Mouse (Mus musculus) ES-E14 (cell line): Measurements from ENCODE around the gene Slfn14. TPM values are rescaled to one million over a fixed set of nuclear protein-coding genes. Genes with fewer than 3 reads are reported as not detected.

Experiments
- DNase-seq: peaks from one replicate; pipeline ENCODE4 v3.0.0-alpha.2; 2013; ENCODE audit warnings: low read depth, low spot score
- H3K27ac ChIP-seq: 2 replicates; pipeline ENCODE4 v1.5.1; 2012; ENCODE audit warnings: low read depth, mild to moderate bottlenecking, low read length, moderate library complexity, mixed read lengths; ENCODE audit not compliant: poor library complexity, insufficient read depth, severe bottlenecking
- H3K36me3 ChIP-seq: 2 replicates; pipeline ENCODE4 v1.6.1; 2012; ENCODE audit warnings: mild to moderate bottlenecking, low read length, moderate library complexity, mixed read lengths; ENCODE audit not compliant: control insufficient read depth, poor library complexity, insufficient read depth, severe bottlenecking
- H3K4me1 ChIP-seq, 2 experiments: fragments of 150-350 bp in 1 of 2; sonication (generic) in 1 of 2; 2 replicates each; pipeline ENCODE4 v1.6.1; 2012; ENCODE audit warnings: low read length in 2 of 2, mild to moderate bottlenecking in 1 of 2, mixed read lengths in 1 of 2; ENCODE audit not compliant: control insufficient read depth in 2 of 2, insufficient read depth in 2 of 2, poor library complexity in 1 of 2
- H3K4me3 ChIP-seq, 2 experiments: fragments of 150-350 bp in 1 of 2; sonication (generic) in 1 of 2; 2 replicates each; pipeline ENCODE4 v1.5.1; 2012; ENCODE audit warnings: low read length in 2 of 2, low read depth in 1 of 2, mild to moderate bottlenecking in 1 of 2, mixed read lengths in 1 of 2; ENCODE audit not compliant: insufficient read depth in 1 of 2, poor library complexity in 1 of 2, severe bottlenecking in 1 of 2
- H3K9ac ChIP-seq: 2 replicates; pipeline ENCODE4 v1.6.1; 2012; ENCODE audit warnings: low read depth, mild to moderate bottlenecking, low read length, mixed read lengths; ENCODE audit not compliant: poor library complexity, insufficient read depth, severe bottlenecking
- H3K9me3 ChIP-seq: fragments of 150-350 bp; sonication (generic); 2 replicates; pipeline ENCODE4 v1.6.1; 2012; ENCODE audit warnings: low read depth, mild to moderate bottlenecking, low read length; ENCODE audit not compliant: control insufficient read depth, insufficient read depth
- CHD2 ChIP-seq: IDR thresholded peaks from 2 replicates; pipeline ENCODE4 v1.6.1; 2014; ENCODE audit warnings: mild to moderate bottlenecking, low read depth, low read length, inconsistent platforms
- HCFC1 ChIP-seq: IDR thresholded peaks from 2 replicates; pipeline ENCODE4 v1.6.1; 2012; ENCODE audit warnings: low read length, inconsistent platforms, borderline replicate concordance; ENCODE audit not compliant: insufficient read depth
- MAFK ChIP-seq: IDR thresholded peaks from 2 replicates; pipeline ENCODE4 v1.6.1; 2014; ENCODE audit warnings: mild to moderate bottlenecking, low read depth, low read length, inconsistent platforms; ENCODE audit not compliant: insufficient read depth
- ZC3H11A ChIP-seq: IDR thresholded peaks from 2 replicates; pipeline ENCODE4 v1.6.1; 2012; ENCODE audit warnings: low read depth, mild to moderate bottlenecking, inconsistent platforms, low read length, borderline replicate concordance
- ZNF384 ChIP-seq: IDR thresholded peaks from 2 replicates; pipeline ENCODE4 v1.6.1; 2012; ENCODE audit warnings: low read depth, low read length, inconsistent platforms
- in situ Hi-C, 2 experiments: fragments of 600-800 bp; cut with MboI; formaldehyde crosslinking; loops; one replicate each; pipeline ENCODE4 v1.15.1; 2025; ENCODE audit warnings: low sequenced_read_pairs in 2 of 2, inconsistent platforms in 1 of 2; ENCODE audit not compliant: unreplicated experiment in 2 of 2
- total RNA-seq: library from RNA; depleted of rRNA; stranded (reverse); fragments of 300-350 nt; gene quantifications from 2 replicates; pipeline ENCODE4 v1.2.3, GENCODE M21; 2012

The Slfn14 gene
- total RNA-seq, 1 experiment = not detected

DNA sequence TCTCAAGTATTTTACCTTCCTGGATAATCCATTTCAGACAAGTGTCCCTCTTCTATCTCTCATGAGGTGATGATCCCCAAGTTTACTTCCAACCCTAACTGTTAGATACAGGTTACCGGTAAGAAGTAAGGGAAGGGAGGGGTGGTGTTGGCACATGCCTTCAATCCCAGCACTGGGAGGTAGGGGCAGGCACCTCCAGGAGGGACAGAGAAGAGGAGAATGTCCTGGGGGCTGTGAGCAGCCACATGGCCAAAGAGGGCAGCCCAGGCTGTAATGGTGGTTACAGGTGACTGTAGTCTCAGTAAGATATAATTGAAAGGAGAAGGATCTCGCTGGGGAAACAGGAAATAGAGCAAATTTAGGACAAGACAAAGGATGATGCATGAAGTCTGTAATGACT lies 4.4 kb downstream of the Slfn14 start:
- no peak overlapping the region for H3K9ac ChIP-seq
- no peaks in the 10 kb centered on the region for H3K36me3 ChIP-seq
- H3K4me3 ChIP-seq = no peak overlapping the region
- no peak for DNase-seq
- no peaks in the 10 kb centered on the region for H3K4me1 ChIP-seq
- H3K27ac ChIP-seq = no peak overlapping the region
- no peaks in the 10 kb centered on the region for H3K9me3 ChIP-seq
- no peak for TF ChIP-seq ZC3H11A
- TF ChIP-seq CHD2 = no peak
- in situ Hi-C loops = no loop called here

DNA sequence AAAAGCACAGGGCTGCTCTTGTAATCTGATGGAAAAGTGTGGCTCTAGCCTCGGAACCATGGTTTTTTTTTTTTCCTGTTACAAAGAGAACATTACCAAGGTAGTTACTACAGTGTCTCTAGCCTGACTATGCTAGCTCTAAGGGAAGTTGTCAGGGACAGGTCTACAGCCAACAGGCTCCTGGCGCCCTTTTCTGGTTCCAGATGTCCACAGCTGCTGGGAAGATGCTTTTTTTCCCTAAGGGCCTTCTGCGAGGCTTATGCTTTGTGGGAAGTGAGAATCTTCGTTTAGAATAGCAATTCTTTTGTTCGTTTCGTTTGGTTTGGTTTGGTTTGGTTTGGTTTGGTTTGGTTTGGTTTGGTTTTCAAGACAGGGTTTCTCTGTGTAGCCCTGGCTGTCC lies 6.8 kb downstream of the Slfn14 start:
- in situ Hi-C loops = no loop called here
- Histone ChIP-seq H3K9me3 (no peaks in the 10 kb centered on the region), H3K4me3 (no peak overlapping the region), H3K4me1 (no peaks in the 10 kb centered on the region), H3K9ac (no peak overlapping the region), H3K36me3 (no peaks in the 10 kb centered on the region), H3K27ac (no peak overlapping the region)
- TF ChIP-seq ZC3H11A (no peak), HCFC1 (no peak), MAFK (no peak), CHD2 (no peak), ZNF384 (no peak)
- DNase-seq = no peak

DNA sequence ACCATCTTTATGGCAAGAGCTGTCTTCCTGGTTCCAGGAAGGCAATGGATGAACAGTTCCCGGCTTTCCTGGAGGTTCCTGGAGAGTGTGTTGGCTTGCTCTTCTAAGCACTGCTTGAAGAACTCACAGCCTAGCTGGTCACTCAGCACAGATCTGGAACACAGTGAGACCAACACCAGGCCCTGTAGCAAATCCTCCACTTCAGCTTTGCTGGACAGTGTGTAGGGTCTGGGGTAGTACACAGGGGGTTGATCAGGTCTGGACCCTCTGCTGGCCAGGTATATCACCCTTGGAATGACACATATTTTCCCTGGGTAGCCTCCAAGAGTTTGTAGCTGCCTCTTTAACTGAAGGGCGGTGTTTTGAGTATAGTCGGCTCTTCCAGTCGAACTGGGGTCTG lies 7.5 kb downstream of the Slfn14 start:
- no peak for TF ChIP-seq MAFK
- no peak for TF ChIP-seq HCFC1
- no peak for TF ChIP-seq ZC3H11A
- no peak for TF ChIP-seq ZNF384
- no peaks in the 10 kb centered on the region for H3K9me3 ChIP-seq
- H3K36me3 ChIP-seq = no peaks in the 10 kb centered on the region
- no peak overlapping the region for H3K27ac ChIP-seq
- no peak for DNase-seq
- in situ Hi-C loops = no loop called here
- H3K4me3 ChIP-seq = no peak overlapping the region
- no peaks in the 10 kb centered on the region for H3K4me1 ChIP-seq
- no peak overlapping the region for H3K9ac ChIP-seq

DNA sequence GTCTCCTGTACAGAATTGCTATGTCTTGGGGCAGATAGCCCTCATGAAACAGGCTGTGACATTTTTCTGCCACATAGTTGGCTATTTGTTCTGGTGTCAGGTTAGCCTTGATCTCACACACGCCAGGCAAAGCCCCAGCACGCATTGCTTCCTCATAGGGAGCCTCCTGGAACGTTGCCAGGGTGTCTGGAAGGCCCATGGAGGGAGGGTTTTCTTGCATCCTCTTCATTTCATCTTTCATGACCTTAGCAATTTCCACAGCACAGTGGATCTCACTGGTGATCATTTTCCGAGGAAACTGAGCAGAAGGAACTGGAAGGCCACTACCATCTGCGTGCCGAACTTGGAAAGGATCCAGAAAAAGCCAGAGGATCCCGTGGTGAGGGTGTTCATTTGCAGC lies 10.3 kb downstream of the Slfn14 start:
- no peaks in the 10 kb centered on the region for H3K9me3 ChIP-seq
- H3K36me3 ChIP-seq = no peaks in the 10 kb centered on the region
- TF ChIP-seq CHD2 (no peak), ZNF384 (no peak), HCFC1 (no peak), MAFK (no peak), ZC3H11A (no peak)
- no peaks in the 10 kb centered on the region for H3K4me1 ChIP-seq
- in situ Hi-C loops = no loop called here
- H3K27ac ChIP-seq = no peak overlapping the region
- H3K4me3 ChIP-seq = no peak overlapping the region
- no peak overlapping the region for H3K9ac ChIP-seq
- DNase-seq = no peak

DNA sequence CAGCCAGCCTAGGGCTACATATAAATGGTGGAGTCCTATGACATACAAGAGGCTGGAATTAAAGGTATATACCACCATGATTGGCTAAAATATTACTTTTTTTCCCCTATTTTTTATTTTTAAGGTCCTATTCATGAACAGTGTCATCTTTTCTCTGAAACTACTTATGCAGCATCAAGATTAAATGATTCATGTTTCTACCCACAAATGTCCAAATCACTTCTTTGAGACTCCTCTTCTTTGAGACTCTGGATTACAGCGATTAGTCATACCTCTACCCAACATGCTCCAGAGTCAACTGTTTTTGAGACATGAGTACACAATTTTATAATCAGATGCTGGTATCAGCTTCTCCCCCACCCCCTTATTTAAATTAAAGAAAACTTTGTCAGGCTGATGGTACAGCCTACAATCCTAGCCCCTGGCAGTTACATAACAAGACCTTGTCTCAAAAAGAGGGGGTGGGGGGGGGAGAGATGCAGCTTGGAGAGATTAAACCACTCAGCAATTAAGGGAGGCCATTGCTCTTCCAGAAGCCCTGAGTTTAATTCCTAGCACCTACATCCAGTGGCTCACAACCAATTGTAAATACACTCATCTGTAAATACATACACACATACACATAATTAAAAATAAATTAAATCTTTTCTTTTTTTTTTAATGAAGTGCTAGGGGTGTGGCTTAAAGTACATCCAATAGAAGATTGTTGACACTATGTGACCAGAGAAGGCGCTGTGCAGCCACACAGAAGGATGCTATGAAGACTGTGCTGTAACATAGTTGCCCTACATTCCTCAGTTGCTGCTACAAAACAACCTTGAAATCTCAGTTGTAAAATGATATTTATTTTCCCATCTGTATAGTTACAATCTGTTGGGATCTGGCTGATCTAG lies 14.3 kb downstream of the Slfn14 start:
- Histone ChIP-seq H3K36me3 (no peaks in the 10 kb centered on the region), H3K9ac (no peak overlapping the region), H3K4me3 (no peak overlapping the region), H3K9me3 (no peaks in the 10 kb centered on the region), H3K4me1 (no peaks in the 10 kb centered on the region), H3K27ac (no peak overlapping the region)
- peak; percentile 34 for DNase-seq
- in situ Hi-C loops = no loop called here
- TF ChIP-seq ZNF384 (no peak), MAFK (no peak), ZC3H11A (no peak), HCFC1 (no peak), CHD2 (no peak)
